Mouse (Mus musculus) heart, postnatal 0 days (tissue): ENCODE data around the gene Nup210.

Source experiments
- CTCF ChIP-seq: IDR thresholded peaks from 2 replicates; pipeline ENCODE4 v1.5.1; 2016; ENCODE audit warnings: antibody characterized with exemption, control low read depth, low read depth
- EP300 ChIP-seq: IDR thresholded peaks from 2 replicates; pipeline ENCODE4 v1.6.1; 2016; ENCODE audit warnings: antibody characterized with exemption, low read depth

GRCm38 (mm10) chr6:91108301-91108916 is 8.2 kb downstream of the Nup210 start:
- TF ChIP-seq EP300 (no peak), CTCF (no peak)
